Mouse (Mus musculus): ENCODE data around the gene Epb41l2.

- TF ChIP-seq CTCF (IDR thresholded peaks at IDR 0.05; ENCODE audit: extremely low read depth, insufficient read depth, insufficient read length, insufficient replicate concordance): no peak
- no peak for TF ChIP-seq POLR2A (IDR thresholded peaks at IDR 0.05; ENCODE audit: low read depth, low read length)
Observed at GRCm38 (mm10) chr10:25313856-25314584, 45.6 kb upstream of the Epb41l2 start.

All from spleen, adult 2 months (tissue).